Mouse (Mus musculus) intestine, embryonic 15.5 days (tissue): ENCODE results near the gene Ddx4. TPM values are rescaled to one million over a fixed set of nuclear protein-coding genes. Genes with fewer than 3 reads are reported as not detected.

Source experiments
- polyA plus RNA-seq: library from polyadenylated mRNA; unstranded; fragments of >200 nt; fragmentation: Nextera tagmentation; extraction: Ambion mirVana; gene quantifications from 2 replicates; pipeline ENCODE4 v1.2.1, GENCODE M21; 2015

The Ddx4 gene
- polyA plus RNA-seq, 1 experiment from 2014 or later = 0.25 TPM

Other genes starting within 250 kb of the Ddx4 start
- gene Il6st, start 188.4 kb downstream of the Ddx4 start, polyA plus RNA-seq = 31.9 and 37.8 TPM in 2 replicates
- gene Il31ra, start 58.1 kb downstream of the Ddx4 start, polyA plus RNA-seq = 0.09 and 0.24 TPM in 2 replicates
- gene Slc38a9, start 8.3 kb upstream of the Ddx4 start, polyA plus RNA-seq = 11.8 and 13.1 TPM in 2 replicates
- 83.2 and 84.5 TPM in 2 replicates for gene Plpp1, start 148.3 kb upstream of the Ddx4 start, polyA plus RNA-seq